In the genomic region with DNA sequence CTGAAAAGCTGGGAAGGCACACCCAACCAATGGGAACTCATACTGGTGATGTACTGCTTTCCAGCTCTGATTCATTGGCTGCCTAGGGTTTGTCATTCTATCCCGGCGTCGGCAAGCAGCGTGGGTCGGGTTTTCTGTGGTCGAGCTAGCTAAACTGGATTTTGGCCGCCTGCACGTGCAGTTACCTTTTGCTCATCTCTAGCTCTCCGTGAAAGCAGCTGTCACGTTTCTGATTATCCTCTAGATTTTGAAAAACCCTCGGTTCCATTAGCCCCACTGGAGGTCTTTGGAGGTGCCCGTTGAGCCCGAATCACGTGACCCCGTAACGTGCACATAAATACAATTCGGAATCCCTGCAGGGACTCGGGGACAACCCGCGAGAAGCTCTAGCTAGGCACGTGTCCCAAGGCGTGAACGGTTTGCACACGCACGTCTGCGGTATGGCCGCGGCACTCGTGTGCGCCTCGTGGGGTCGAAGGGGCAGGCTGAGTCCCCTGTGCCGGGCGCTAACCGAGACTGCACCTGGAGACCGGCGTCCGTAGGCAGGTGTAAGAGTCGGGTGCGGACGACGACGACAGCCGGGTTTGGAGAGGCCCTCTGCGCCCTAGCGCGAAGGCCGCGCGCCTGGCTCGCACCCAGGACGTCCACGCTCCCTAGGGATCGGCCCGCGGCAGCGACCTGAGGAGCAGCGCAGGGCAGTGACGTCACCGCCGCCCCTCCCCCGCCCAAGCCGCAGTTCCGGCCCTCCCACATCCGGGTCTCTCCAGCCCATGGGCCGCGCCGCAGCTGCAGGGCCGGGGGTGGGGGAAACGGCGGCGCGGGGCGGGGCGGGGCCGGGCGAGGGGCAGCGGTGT, we compare ENCODE assay signal across 7 mouse cellular contexts. TPM values are rescaled to one million over a fixed set of nuclear protein-coding genes. Genes with fewer than 3 reads are reported as not detected.
DNase-seq lines count a peak whose midpoint lies in the region; ATAC-seq lines count a peak whose summit lies in the region.

No protein-coding gene starts in this region.

- H3K4me1 ChIP-seq in intestine, embryonic 16.5 days (ENCODE audit: control insufficient read depth, insufficient read depth, low read length), result peaks cover 14% of the 10 kb centered on the region
- H3K4me1 ChIP-seq in midbrain, embryonic 11.5 days (ENCODE audit: control insufficient read depth, insufficient read depth, low read length), result peaks cover 23% of the 10 kb centered on the region

- intact Hi-C loops in gastrocnemius, postnatal 36 days (cut with DNase I), result loop anchor here (5.0 to 10.0 kb wide), 2 partner anchors 93 to 1204 kb away; partner anchors contain the start of gene Snapc1
- intact Hi-C loops in left cerebral cortex, postnatal 36 days (cut with DNase I), result loop anchor here (2.0 to 5.0 kb wide), 4 partner anchors 70 to 673 kb away; partner anchors contain the start of genes Dhrs7, Jkamp and L3hypdh

- peak overlapping the region; percentile 55 for H3K4me2 ChIP-seq in intestine, embryonic 16.5 days (ENCODE audit: low read depth, low read length)
- H3K4me2 ChIP-seq in midbrain, embryonic 11.5 days, result peak overlapping the region; percentile 71

- H3K36me3 ChIP-seq in intestine, embryonic 16.5 days (ENCODE audit: control insufficient read depth, insufficient read depth, low read length), result no peaks in the 10 kb centered on the region
- H3K36me3 ChIP-seq in midbrain, embryonic 11.5 days (ENCODE audit: control insufficient read depth, insufficient read depth, low read length), result no peaks in the 10 kb centered on the region

- peak; percentile 93 for ATAC-seq in intestine, embryonic 16.5 days
- ATAC-seq in midbrain, embryonic 11.5 days (ENCODE audit: low FRiP score), result peak; percentile 93

- peak; percentile 99 for DNase-seq in adrenal gland, postnatal 10 days
- DNase-seq in embryo, embryonic 11.5 days (ENCODE audit: low read depth, low spot score), result peak; percentile 88
- peak; percentile 91 to 93 for DNase-seq in gastrocnemius, postnatal 36 days
- DNase-seq in left cerebral cortex, postnatal 36 days (ENCODE audit: low spot score in 2 of 2), result peak; percentile 93 to 96
- DNase-seq in midbrain, embryonic 11.5 days (ENCODE audit: low spot score, missing footprints), result peak; percentile 100
- peak; percentile 96 for DNase-seq in skeletal muscle tissue, adult 2 months (ENCODE audit: low read depth, low spot score)

- H3K9me3 ChIP-seq in intestine, embryonic 16.5 days (ENCODE audit: control insufficient read depth, low read length), result no peaks in the 10 kb centered on the region
- no peaks in the 10 kb centered on the region for H3K9me3 ChIP-seq in midbrain, embryonic 11.5 days (ENCODE audit: control insufficient read depth, low read length)

- H3K27ac ChIP-seq in intestine, embryonic 16.5 days (ENCODE audit: low read length), result peak overlapping the region; percentile 99
- peak overlapping the region; percentile 94 for H3K27ac ChIP-seq in midbrain, embryonic 11.5 days (ENCODE audit: low read depth, low read length)

- H3K27me3 ChIP-seq in intestine, embryonic 16.5 days (replicated peaks; ENCODE audit: control insufficient read depth, insufficient read depth, low read length), result no peaks in the 10 kb centered on the region
- H3K27me3 ChIP-seq in midbrain, embryonic 11.5 days (ENCODE audit: control insufficient read depth, insufficient read depth, low read length), result no peaks in the 10 kb centered on the region

- WGBS in intestine, embryonic 16.5 days, result under 1% methylated on average over 75 of the region's 78 CpGs
- under 1% methylated on average over 69 of the region's 78 CpGs for WGBS in midbrain, embryonic 11.5 days

- peak overlapping the region; percentile 98 for H3K9ac ChIP-seq in intestine, embryonic 16.5 days (ENCODE audit: low read depth, low read length)
- peak overlapping the region; percentile 98 for H3K9ac ChIP-seq in midbrain, embryonic 11.5 days (ENCODE audit: low read length)

- peak overlapping the region; percentile 86 for H3K4me3 ChIP-seq in intestine, embryonic 16.5 days (ENCODE audit: low read length)
- H3K4me3 ChIP-seq in midbrain, embryonic 11.5 days (ENCODE audit: low read depth, low read length), result peak overlapping the region; percentile 75

RNA-seq across cellular contexts. Expression of gene Ppm1a, which starts 3.3 kb away (rescaled TPM):
- total RNA-seq in adrenal gland, postnatal 10 days (2021), result 100 to 1,000 TPM; 252 to 260 TPM
- total RNA-seq in gastrocnemius, postnatal 36 days (2021), result 100 to 1,000 TPM; 241 to 264 TPM
- polyA plus RNA-seq in intestine, embryonic 16.5 days (2015; fragmentation: Nextera tagmentation; extraction: Ambion mirVana), result 20.0 and 21.2 TPM in 2 replicates
- total RNA-seq in left cerebral cortex, postnatal 36 days (2021), result 100 to 1,000 TPM; 317 to 347 TPM
- 70.6 and 77.5 TPM in 2 replicates for polyA plus RNA-seq in midbrain, embryonic 11.5 days (2014; fragmentation: Nextera tagmentation; extraction: Ambion mirVana)

Comparison
In these comparisons a context has a peak if more than half of its experiments do, and no peak if none do; other contexts are left out.
1. Peak in every context shown above with its lines: DNase-seq, ATAC-seq, H3K4me3 ChIP-seq and H3K27ac ChIP-seq.